Mouse (Mus musculus) forebrain, postnatal 0 days (tissue): ENCODE measurements at regions not wholly inside any gene's neighbourhood (a gene's known extent, or its start where the extent isn't known, plus 50 kb on each side); places are given as distances from the start of the nearest gene placed in this dataset.
A peak's percentile ranks its signal among the peaks of the same experiment; 100 is the strongest.

Experiments used
- ATAC-seq: fragments of 200-750 bp; cut with Nextera tagmentation; 2 replicates; pipeline ENCODE4 v1.8.0; 2017; ENCODE audit warnings: mild to moderate bottlenecking, moderate library complexity
- DNase-seq: peaks from one replicate; pipeline ENCODE4 v3.0.0-alpha.2; 2015
- H3K27ac ChIP-seq: fragments of 300-500 bp; sonication (generic); 2 replicates; pipeline ENCODE4 v1.5.1; 2014; ENCODE audit warnings: low read depth, mild to moderate bottlenecking, antibody characterized with exemption, low read length, moderate library complexity, mixed read lengths
- H3K27me3 ChIP-seq: fragments of 300-500 bp; sonication (generic); 2 replicates; pipeline ENCODE4 v1.6.1; 2014; ENCODE audit warnings: mild to moderate bottlenecking, low read length, mixed read lengths; ENCODE audit not compliant: insufficient read depth
- H3K36me3 ChIP-seq: fragments of 300-500 bp; sonication (generic); 2 replicates; pipeline ENCODE4 v1.6.1; 2014; ENCODE audit warnings: mild to moderate bottlenecking, moderate library complexity; ENCODE audit not compliant: insufficient read depth
- H3K4me1 ChIP-seq: fragments of 300-500 bp; sonication (generic); 2 replicates; pipeline ENCODE4 v1.6.1; 2014; ENCODE audit warnings: antibody characterized with exemption; ENCODE audit not compliant: insufficient read depth
- H3K4me2 ChIP-seq: fragments of 300-500 bp; sonication (generic); 2 replicates; pipeline ENCODE4 v1.6.1; 2014; ENCODE audit warnings: low read depth, mild to moderate bottlenecking, moderate library complexity
- H3K4me3 ChIP-seq: fragments of 300-500 bp; sonication (generic); 2 replicates; pipeline ENCODE4 v1.5.1; 2014; ENCODE audit warnings: low read depth, low read length, mixed read lengths
- H3K9ac ChIP-seq: fragments of 300-500 bp; sonication (generic); 2 replicates; pipeline ENCODE4 v1.6.1; 2014; ENCODE audit warnings: mild to moderate bottlenecking
- H3K9me3 ChIP-seq: fragments of 300-500 bp; sonication (generic); 2 replicates; pipeline ENCODE4 v1.6.1; 2016; ENCODE audit warnings: low read length
- CTCF ChIP-seq: sonication (generic); IDR thresholded peaks from 2 replicates; pipeline ENCODE4 v1.5.1; 2016; ENCODE audit warnings: antibody characterized with exemption, control low read depth, low read depth
- WGBS: fragments of 180-500 bp; shearing (Covaris S2); extraction: QIAGEN DNeasy Blood & Tissue Kit; methylation state at CpG from one replicate; pipeline ENCODE4 v1.1.7; 2014; 5-methylcytosine and 5-hydroxymethylcytosine counted together

- DNase-seq: peak; percentile 15
- Histone ChIP-seq H3K27ac (no peak overlapping the region), H3K4me1 (no peaks in the 10 kb centered on the region), H3K4me2 (no peak overlapping the region), H3K9me3 (no peaks in the 10 kb centered on the region), H3K27me3 (no peaks in the 10 kb centered on the region), H3K4me3 (no peak overlapping the region), H3K36me3 (no peaks in the 10 kb centered on the region), H3K9ac (no peak overlapping the region)
- no peak for TF ChIP-seq CTCF
- peak; percentile 73 for ATAC-seq
- 46% methylated on average over 4 of the region's 4 CpGs for WGBS
Observed at GRCm38 (mm10) chr3:62047704-62048506, 290.2 kb upstream of the Arhgef26 start.

DNA sequence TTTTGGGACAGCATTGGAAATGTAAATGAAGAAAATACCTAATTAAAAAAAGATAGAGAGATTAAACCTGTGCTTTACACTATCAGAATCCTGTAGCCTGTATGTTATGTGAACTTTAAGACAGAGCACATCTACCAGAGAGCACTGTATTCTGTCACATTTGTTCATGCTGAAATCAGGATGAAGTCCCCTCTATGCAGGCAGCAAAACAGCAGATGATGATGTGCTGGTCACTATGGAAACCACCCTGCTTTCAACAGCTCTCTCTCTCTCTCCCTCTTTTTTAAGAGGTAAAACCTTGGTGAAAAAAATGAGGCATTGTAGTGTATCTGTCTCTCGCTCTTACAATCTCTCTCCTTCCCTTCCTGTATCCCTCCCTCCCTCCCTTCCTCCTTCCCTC is 283.9 kb upstream of the Arhgef26 start:
- TF ChIP-seq CTCF: no peak
- H3K4me1 ChIP-seq: no peaks in the 10 kb centered on the region
- H3K27me3 ChIP-seq: no peaks in the 10 kb centered on the region
- no peak overlapping the region for H3K27ac ChIP-seq
- no peak overlapping the region for H3K4me3 ChIP-seq
- peak; percentile 82 for ATAC-seq
- H3K9me3 ChIP-seq: no peaks in the 10 kb centered on the region
- DNase-seq: peak; percentile 36
- H3K36me3 ChIP-seq: no peaks in the 10 kb centered on the region
- WGBS: 58% methylated on average over 1 of the region's 1 CpGs
- no peak overlapping the region for H3K9ac ChIP-seq
- no peak overlapping the region for H3K4me2 ChIP-seq

DNA sequence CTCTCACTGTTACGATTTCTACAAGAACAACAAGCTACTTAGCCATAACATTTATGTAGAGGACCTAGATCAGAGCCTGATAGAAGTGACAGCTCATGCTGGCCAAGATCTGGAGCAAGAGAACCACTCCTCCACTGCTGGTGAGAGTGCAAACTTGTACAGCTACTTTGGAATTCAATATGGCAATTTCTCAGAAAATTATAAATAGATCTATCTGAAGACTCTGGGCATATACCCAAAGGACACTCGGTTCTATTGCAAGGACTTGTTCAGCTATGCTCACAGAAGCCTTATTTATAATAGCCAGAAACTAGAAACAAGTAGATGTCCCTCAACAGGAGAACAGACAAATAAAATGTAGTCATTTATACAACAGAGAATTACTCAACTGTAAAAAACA is 259.6 kb upstream of the Arhgef26 start:
- no peak overlapping the region for H3K4me2 ChIP-seq
- WGBS: 77% methylated on average over 2 of the region's 2 CpGs
- H3K4me3 ChIP-seq: no peak overlapping the region
- no peaks in the 10 kb centered on the region for H3K36me3 ChIP-seq
- no peak overlapping the region for H3K9ac ChIP-seq
- no peak for TF ChIP-seq CTCF
- H3K9me3 ChIP-seq: no peaks in the 10 kb centered on the region
- no peaks in the 10 kb centered on the region for H3K27me3 ChIP-seq
- no peak overlapping the region for H3K27ac ChIP-seq
- no peaks in the 10 kb centered on the region for H3K4me1 ChIP-seq
- ATAC-seq (no peak), DNase-seq (no peak)

- H3K27ac ChIP-seq: no peak overlapping the region
Observed at GRCm38 (mm10) chr3:62085544-62085943, 252.6 kb upstream of the Arhgef26 start.

DNA sequence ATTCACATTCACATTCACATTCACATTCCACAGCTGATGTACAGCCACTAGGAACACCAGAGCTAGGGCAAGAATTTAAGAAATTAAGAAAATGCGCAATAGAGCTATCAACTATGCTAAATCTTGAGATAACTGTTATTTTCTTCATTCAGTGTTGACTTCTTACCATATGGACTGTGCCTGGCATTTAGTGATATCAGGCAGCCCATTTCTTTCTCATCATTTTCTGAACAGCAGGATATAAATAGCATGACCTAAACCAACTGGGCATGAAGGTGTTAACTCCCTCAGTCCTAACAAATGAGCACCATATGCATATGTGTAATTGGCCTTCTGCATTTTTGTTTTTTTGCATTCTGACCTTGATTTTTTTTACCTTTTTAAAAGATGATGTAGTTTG is 250.9 kb upstream of the Arhgef26 start:
- no peak overlapping the region for H3K4me3 ChIP-seq
- H3K36me3 ChIP-seq: no peaks in the 10 kb centered on the region
- no peak overlapping the region for H3K4me2 ChIP-seq
- no peak overlapping the region for H3K27ac ChIP-seq
- TF ChIP-seq CTCF: no peak
- 49% methylated on average over 1 of the region's 1 CpGs for WGBS
- no peaks in the 10 kb centered on the region for H3K4me1 ChIP-seq
- DNase-seq (peak; percentile 7), ATAC-seq (no peak)
- no peaks in the 10 kb centered on the region for H3K9me3 ChIP-seq
- no peaks in the 10 kb centered on the region for H3K27me3 ChIP-seq
- no peak overlapping the region for H3K9ac ChIP-seq

More at GRCm38 (mm10) chr3:62085544-62085943, 252.6 kb upstream of the Arhgef26 start:
- no peak overlapping the region for H3K9ac ChIP-seq
- ATAC-seq (no peak), DNase-seq (no peak)
- H3K4me3 ChIP-seq: no peak overlapping the region
- no peak overlapping the region for H3K4me2 ChIP-seq
- H3K36me3 ChIP-seq: no peaks in the 10 kb centered on the region
- H3K4me1 ChIP-seq: no peaks in the 10 kb centered on the region
- no peak for TF ChIP-seq CTCF
- H3K27me3 ChIP-seq: no peaks in the 10 kb centered on the region
- no peaks in the 10 kb centered on the region for H3K9me3 ChIP-seq

DNA sequence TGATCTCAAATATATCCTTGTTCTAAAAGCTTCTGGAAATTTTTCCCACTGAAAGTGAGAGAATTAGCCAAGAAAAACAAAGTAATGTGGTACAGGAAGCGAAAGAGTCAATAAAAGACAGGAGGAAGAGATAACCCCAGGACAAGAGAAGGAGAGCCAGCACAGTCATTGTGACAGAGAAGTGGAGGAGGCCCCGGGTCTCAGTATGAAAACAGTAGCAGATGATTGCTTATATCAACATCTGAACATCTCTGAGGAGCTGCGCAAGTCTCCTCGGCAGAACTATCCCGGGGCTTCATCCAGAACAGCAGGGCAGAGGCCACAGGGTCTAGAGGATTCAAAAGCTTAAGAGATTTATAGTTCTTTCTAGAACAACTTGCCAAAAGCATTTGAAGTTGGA is 235.0 kb upstream of the Arhgef26 start:
- H3K27me3 ChIP-seq: no peaks in the 10 kb centered on the region
- no peak for TF ChIP-seq CTCF
- no peak overlapping the region for H3K27ac ChIP-seq
- ATAC-seq (no peak), DNase-seq (no peak)
- H3K9ac ChIP-seq: no peak overlapping the region
- no peaks in the 10 kb centered on the region for H3K9me3 ChIP-seq
- 75% methylated on average over 5 of the region's 5 CpGs for WGBS
- H3K4me2 ChIP-seq: no peak overlapping the region
- no peak overlapping the region for H3K4me3 ChIP-seq
- no peaks in the 10 kb centered on the region for H3K4me1 ChIP-seq
- no peaks in the 10 kb centered on the region for H3K36me3 ChIP-seq

DNA sequence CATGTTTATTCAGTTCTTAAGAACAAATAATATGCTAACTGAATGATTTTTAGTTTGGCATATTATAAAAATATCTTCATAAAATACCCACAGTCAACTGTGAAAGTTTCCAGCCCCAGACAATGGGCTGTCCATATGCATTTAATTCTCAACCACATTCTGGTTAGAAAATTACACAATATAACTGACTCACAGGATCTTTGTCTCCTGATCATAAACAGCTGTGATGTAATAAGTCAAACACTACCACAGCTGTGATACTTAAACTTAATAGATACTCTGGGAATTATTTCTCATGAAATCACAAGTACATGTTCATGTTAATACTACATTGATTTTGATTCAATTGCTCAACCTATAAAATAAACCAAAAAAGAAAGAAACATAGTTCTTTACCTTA is 234.3 kb upstream of the Arhgef26 start:
- no peak for TF ChIP-seq CTCF
- no peak overlapping the region for H3K4me2 ChIP-seq
- no peak overlapping the region for H3K27ac ChIP-seq
- no peaks in the 10 kb centered on the region for H3K36me3 ChIP-seq
- DNase-seq (no peak), ATAC-seq (no peak)
- no peak overlapping the region for H3K9ac ChIP-seq
- H3K9me3 ChIP-seq: no peaks in the 10 kb centered on the region
- no peaks in the 10 kb centered on the region for H3K4me1 ChIP-seq
- no peak overlapping the region for H3K4me3 ChIP-seq
- no peaks in the 10 kb centered on the region for H3K27me3 ChIP-seq
